Mouse (Mus musculus) mesoderm, embryonic 11.5 days (tissue): ENCODE data around the gene Mboat7.
A peak's percentile ranks its signal among the peaks of the same experiment; 100 is the strongest.

Source experiments
- DNase-seq: peaks from one replicate; pipeline ENCODE4 v3.0.0-alpha.2; 2012; ENCODE audit warnings: low read depth, low spot score

Mboat7 gene

DNA sequence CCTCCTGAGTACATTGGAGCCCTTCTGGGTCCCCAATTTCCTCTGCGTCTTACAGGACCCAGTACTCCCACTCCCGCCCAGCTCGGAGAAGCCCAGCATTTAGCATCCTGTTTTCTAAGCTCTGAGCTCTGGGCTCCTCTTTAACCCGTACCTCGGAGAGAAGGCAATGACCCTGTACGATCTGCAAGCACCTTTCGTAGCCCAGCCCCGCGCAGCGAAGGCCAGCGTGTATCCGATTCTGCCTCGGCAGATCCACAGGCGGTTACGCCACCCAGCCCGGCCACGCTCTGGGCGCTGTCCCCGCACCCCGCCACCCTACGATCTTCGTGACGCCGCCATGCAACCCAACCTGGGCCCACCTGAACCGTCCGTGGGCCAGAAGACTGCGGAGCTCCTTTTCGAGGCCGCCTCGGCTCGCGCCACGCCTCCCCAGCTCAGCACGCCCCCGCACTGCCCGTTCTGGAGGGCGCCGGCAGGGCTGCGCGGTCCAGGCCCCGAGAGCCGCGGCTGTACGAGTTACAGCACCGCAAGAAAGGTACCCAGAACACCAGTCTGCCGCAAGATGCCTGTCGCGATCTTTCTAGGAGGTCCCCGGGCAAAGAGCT lies 839 bp downstream of the Mboat7 start, which contains the start of gene Tsen34:
TSS of gene Tsen34 (plus strand) at position 482 of the 605 bp plus-strand sequence.
- DNase-seq: no peak

- no peak for DNase-seq
Observed at GRCm38 (mm10) chr7:3691919-3692318, 1.4 kb downstream of the Mboat7 start.

DNA sequence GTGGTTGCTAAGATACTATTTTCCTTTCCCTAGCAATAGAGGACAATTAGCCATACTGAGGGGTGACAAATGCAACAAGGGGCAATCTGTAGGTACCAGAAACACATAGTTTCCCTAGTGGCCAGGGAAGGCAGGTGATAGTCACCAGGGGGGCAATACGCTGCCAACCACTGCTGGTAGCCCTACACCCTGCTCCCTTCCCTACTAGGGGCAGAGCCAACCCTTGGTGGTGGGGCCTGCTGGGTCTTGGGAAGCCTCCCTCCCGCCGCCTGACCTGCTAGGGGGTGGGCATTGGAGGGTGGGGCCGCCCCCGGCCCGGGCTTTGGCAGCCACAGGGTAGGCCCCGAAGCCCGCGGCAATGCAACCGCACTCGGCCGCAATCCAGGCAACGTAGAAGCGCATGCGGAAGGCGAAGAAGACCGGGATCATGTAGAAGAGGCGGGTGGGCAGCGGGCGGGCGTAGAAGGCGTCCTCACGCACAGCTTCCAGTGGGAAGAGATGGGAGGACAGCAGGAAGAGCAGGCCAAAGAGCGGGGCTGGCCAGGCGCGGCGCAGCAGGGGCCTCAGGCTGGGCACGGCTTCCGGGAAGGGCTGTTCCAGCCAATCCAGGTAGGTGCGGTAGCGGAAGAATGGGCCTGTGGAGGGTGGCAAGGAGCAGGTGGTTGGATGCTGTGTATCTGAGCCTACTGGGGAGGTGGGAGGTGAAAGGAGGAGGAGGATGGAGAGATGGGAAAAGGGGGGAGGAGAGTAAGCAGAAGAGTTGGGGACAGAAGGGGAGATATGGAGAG lies 7.7 kb downstream of the Mboat7 start:
- DNase-seq: no peak

GRCm38 (mm10) chr7:3684698-3685097 lies 8.6 kb downstream of the Mboat7 start:
- DNase-seq: no peak

GRCm38 (mm10) chr7:3683908-3684550 lies 9.3 kb downstream of the Mboat7 start:
- no peak for DNase-seq

- no peak for DNase-seq
Observed at GRCm38 (mm10) chr7:3677342-3677741, 16.0 kb downstream of the Mboat7 start, which contains the start of gene Tmc4. Gene Tmc4 (minus strand): TSS chr7:3677553.

- DNase-seq: no peak
Observed at GRCm38 (mm10) chr7:3676371-3676770, 17.0 kb downstream of the Mboat7 start.

- no peak for DNase-seq
Observed at GRCm38 (mm10) chr7:3675228-3675548, 18.1 kb downstream of the Mboat7 start.

- DNase-seq: peak; percentile 87
Observed at GRCm38 (mm10) chr7:3674507-3675227, 18.7 kb downstream of the Mboat7 start.

DNA sequence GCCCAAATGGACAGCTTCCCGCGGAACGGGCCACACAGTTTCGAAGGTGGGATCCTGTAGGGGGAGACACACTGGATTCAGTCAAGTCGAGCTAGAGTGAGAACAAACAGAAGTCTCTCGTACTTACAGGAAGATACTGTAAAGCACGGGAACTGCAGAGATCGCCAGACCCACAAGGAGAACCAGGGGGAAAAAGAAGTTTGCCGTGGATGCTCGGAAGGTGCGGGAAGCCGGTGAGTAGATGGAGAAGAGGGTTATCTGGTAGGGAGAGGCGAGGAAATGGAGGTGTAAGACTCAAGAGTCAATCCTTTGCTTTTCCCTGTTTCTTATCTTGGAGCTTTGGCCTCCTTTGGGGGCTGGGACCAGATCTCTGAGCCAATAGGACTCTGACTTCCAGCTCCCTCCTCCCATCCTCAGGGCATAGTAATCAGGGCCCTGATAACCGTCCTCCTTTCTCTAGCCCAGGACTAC lies 26.4 kb downstream of the Mboat7 start:
- DNase-seq: peak; percentile 29

- DNase-seq: peak; percentile 97
Observed at GRCm38 (mm10) chr7:3665215-3666114, 27.9 kb downstream of the Mboat7 start, which contains the start of gene Leng1. Gene Leng1 (minus strand): TSS chr7:3665840.

DNA sequence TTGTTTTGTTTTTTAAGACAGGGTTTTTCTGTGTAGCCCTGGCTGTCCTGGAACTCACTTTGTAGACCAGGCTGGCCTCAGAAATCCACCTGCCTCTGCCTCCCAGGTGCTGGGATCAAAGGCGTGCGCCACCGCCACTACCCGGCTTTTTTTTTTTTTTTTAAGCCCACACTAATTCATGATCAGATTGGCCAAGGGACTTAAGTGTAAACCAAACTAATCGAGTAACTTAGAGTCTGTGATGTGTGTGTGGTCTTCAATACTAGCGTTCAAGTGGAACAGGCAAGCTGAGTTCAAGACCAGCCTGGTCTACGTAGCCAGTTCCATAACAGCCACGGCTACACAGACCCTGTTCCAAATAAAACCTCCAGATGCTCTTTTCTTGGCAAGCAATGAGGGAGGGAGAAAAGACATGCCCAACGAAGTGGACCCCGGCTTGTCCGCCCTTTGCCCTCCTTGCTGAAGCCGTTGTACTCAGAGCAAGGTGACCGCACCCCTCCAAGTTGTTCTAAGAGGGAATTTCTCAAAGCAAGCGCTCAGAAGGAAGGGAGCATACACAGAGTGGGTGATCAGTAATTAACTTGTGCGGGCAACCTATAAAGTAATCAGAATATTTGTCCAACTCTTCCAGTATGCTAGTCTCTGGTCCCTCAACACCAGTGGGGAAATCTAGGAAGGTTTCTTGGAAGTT lies 28.7 kb downstream of the Mboat7 start:
- DNase-seq: peak; percentile 24

DNA sequence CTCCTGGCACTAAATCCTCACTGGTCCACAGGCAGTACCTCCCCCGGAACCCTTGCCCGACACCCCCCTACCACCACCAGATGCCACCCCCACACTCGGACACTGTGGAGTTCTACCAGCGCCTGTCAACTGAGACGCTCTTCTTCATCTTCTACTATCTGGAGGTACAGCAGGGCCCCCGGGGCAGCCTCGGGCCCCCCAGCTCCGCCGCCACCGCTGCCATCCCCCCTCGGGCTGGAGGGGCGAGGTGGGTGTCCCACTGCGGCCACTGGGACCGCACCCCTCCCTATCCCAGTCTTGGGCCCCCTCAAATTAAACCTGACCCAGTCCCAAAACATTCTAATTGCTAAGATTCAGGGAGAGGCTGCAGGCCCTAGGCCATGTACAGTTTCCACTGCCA lies 34.7 kb downstream of the Mboat7 start:
- DNase-seq: no peak

GRCm38 (mm10) chr7:3656966-3657365 lies 36.4 kb downstream of the Mboat7 start:
- no peak for DNase-seq

- no peak for DNase-seq
Observed at GRCm38 (mm10) chr7:3646641-3647040, 46.7 kb downstream of the Mboat7 start.

GRCm38 (mm10) chr7:3646188-3646587 lies 47.1 kb downstream of the Mboat7 start:
- DNase-seq: no peak

- DNase-seq: no peak
Observed at GRCm38 (mm10) chr7:3645488-3646025, 47.8 kb downstream of the Mboat7 start.

DNA sequence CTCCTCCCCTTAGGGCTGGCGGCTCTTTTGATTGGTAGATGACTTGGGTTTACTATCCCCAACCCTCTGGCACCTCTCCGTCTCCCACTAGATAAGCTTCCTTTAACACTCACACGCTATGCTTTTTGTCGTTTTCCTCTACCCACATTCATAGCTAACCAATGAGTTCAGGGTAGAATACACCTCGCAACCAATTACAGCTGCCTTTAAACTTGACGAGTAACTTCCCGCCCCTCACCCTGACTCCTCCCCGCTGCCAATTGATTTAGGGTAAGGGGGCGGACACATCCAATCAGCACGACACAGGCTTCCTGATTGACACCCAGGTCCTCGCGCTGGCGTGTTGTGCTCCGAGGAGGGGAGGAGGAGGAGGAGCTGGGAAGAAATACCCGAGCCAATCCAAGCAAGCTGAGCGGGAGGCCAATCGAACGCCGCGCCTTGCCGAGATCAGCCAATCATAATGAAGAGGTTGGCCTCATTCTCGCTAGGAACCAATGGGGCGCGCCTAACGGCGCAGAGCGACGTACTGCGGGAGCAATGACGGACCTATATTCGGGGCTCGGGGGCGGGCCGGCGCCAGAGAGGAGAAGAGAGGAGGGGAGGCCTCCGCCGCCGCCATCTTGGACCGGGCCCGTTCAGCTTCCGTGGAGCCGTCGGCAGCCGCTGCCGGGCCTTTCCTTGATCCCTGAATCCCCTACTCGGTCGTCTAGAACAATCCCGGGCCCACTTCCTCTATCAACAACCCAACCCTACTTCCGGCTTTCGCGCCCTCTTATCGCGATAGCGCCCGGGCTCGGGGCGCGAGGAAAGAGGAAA lies 48.4 kb downstream of the Mboat7 start, which contains the start of gene Cnot3:
TSS of gene Cnot3 (plus strand) at position 597 of the 816 bp plus-strand sequence.
- DNase-seq: peak; percentile 99

GRCm38 (mm10) chr7:3644348-3644671 lies 49.0 kb downstream of the Mboat7 start:
- DNase-seq: no peak
